Mouse (Mus musculus): ENCODE measurements at regions not wholly inside any gene's neighbourhood (a gene's known extent, or its start where the extent isn't known, plus 50 kb on each side); places are given as distances from the start of the nearest gene placed in this dataset.
A peak's percentile ranks its signal among the peaks of the same experiment; 100 is the strongest.

DNA sequence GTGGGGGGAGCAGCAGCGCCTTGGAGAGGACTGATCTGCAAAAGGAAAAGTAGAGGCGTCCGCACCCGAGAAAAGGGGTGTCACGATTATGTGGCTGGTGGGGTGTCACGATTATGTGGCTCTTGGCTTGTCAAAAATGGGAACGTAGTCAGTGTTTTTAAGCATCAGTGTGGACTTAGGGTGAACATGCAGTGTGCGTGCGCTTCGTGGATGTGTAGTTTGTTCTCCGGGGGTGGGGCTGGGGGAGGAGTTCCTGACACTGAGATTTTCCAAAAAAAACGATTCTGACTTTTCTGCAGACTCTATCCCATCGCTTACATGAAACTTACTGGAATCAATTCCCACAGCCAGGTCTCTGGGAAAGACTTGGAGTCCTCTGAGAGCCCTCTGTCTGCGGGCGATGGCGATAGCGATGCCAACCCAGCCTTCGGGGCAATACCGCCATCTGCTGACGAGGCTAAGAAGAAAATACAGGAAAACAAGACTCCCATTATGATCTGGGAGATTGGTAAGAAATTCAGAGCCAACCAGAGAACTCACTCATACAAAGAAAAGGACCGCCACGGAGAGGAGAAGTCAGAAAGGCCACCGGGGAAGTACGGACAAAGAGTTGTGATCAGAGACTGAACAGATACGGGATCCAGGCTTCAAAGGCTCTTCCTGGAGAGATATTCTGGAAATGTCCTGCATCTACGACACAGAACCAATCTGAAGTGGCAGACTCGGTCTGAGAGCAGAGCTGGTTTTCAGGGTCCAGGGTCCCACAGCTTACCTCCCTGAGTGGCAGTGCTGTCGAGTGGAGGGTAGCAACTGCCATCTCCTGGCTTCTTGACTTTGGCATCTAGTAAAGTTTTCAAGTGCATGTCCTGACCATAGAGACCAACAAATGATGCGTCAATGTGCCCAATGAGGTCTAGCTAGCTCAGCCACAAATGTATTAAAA lies 51.6 kb upstream of the Phc1 start:
- TF ChIP-seq POLR2A (IDR thresholded peaks at IDR 0.05; ENCODE audit: insufficient read depth, low read depth, low read length) (no peak), CTCF (IDR thresholded peaks at IDR 0.05; ENCODE audit: insufficient read depth, low read depth, low read length) (peak; percentile 66)
